In the genomic region with DNA sequence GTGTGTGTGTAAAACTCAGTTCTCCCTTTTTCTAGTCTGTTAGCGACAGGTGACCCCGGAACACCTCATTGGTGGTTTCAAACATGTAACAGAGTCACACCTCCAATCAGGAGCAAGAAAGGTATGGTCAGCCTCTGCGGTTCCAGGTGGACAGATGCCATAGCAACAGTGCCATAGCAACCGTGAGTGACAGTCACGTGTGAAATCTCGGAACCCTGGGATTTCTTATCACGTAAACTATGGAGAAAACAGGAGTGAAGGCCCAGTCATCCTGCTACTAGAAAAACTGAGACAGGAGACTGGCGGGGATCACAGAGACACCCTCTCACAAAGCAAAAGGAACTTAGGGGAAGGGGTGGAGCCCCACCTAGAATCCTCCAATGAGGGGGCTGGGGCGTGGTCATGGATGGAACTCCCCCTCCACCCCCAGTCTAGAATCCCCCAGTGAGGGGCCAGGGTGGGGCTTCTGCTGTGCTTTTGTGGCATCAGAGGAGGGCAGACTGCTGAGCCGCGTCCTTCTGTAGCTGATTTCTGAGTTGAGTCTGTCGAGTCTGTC, we compare ENCODE assay signal across 9 mouse cellular contexts. TPM values are rescaled to one million over a fixed set of nuclear protein-coding genes. Genes with fewer than 3 reads are reported as not detected.
DNase-seq lines count a peak whose midpoint lies in the region; ATAC-seq and TF ChIP-seq lines count a peak whose summit lies in the region.
"Had no signal": no experiment of that assay in that cellular context is flagged by ENCODE, and none has a peak within 500 bp of the region (broad histone marks: within the 10 kb centered on the region; RNA-seq: fewer than 3 reads in every experiment).

No protein-coding gene starts in this region.

- H3K4me3 ChIP-seq in embryonic facial prominence, embryonic 12.5 days = peak overlapping the region; percentile 31
- H3K4me3 ChIP-seq in intestine, embryonic 16.5 days (ENCODE audit: low read length) = peak overlapping the region; percentile 21
- H3K4me3 ChIP-seq in liver, postnatal 0 days (ENCODE audit: low read depth, low read length) = no peak overlapping the region
- H3K4me3 ChIP-seq in neural tube, embryonic 15.5 days (replicated peaks) = peak overlapping the region; percentile 27

- peak; percentile 40 to 63 for DNase-seq in frontal cortex, postnatal 36 days (ENCODE audit: low spot score in 2 of 2)
- DNase-seq in frontal cortex, postnatal 25 days (ENCODE audit: low spot score in 2 of 2) = no peak
- peak; percentile 70 for DNase-seq in Muller cell, postnatal 12 days (ENCODE audit: inconsistent ontology term)
- DNase-seq in liver, postnatal 0 days = no peak
- no peak for DNase-seq in urinary bladder, postnatal 10 days (ENCODE audit: low spot score)

- H3K9ac ChIP-seq in embryonic facial prominence, embryonic 12.5 days = no peak overlapping the region
- peak overlapping the region; percentile 36; the same call in 1 of the 2 replicates for H3K9ac ChIP-seq in intestine, embryonic 16.5 days (ENCODE audit: low read depth, low read length)
- H3K9ac ChIP-seq in liver, postnatal 0 days (replicated peaks) = no peak overlapping the region
- H3K9ac ChIP-seq in neural tube, embryonic 15.5 days (replicated peaks) = peak overlapping the region; percentile 23; the same call in 1 of the 2 replicates

- peak; percentile 66; the same call in 1 of the 2 replicates for ATAC-seq in embryonic facial prominence, embryonic 12.5 days (ENCODE audit: insufficient number of reproducible peaks, insufficient read depth, low FRiP score, low TSS enrichment)
- peak; percentile 55 for ATAC-seq in intestine, embryonic 16.5 days
- ATAC-seq in liver, postnatal 0 days = peak; percentile 42; the same call in 1 of the 2 replicates
- peak; percentile 88 for ATAC-seq in neural tube, embryonic 15.5 days (ENCODE audit: low FRiP score)
- ATAC-seq: Patski had no signal

- peak overlapping the region; percentile 37 for H3K4me2 ChIP-seq in embryonic facial prominence, embryonic 12.5 days (replicated peaks)
- peak overlapping the region; percentile 36; the same call in 1 of the 2 replicates for H3K4me2 ChIP-seq in intestine, embryonic 16.5 days (ENCODE audit: low read depth, low read length)
- H3K4me2 ChIP-seq in liver, postnatal 0 days (ENCODE audit: low read depth, low read length) = 0 out of 2 replicates have a peak overlapping the region, but pooled peaks have one; percentile 4
- H3K4me2 ChIP-seq in neural tube, embryonic 15.5 days = peak overlapping the region; percentile 48

- H3K27me3 ChIP-seq in embryonic facial prominence, embryonic 12.5 days = 0 out of 2 replicates have a peak, but pooled peaks cover 6% of the 10 kb centered on the region
- no peaks in the 10 kb centered on the region for H3K27me3 ChIP-seq in intestine, embryonic 16.5 days (replicated peaks; ENCODE audit: control insufficient read depth, insufficient read depth, low read length)
- peaks cover 7% of the 10 kb centered on the region; the same call in 1 of the 2 replicates for H3K27me3 ChIP-seq in liver, postnatal 0 days (ENCODE audit: insufficient read depth, low read length)
- H3K27me3 ChIP-seq in neural tube, embryonic 15.5 days (replicated peaks) = no peaks in the 10 kb centered on the region
- H3K27me3 ChIP-seq: Patski had no signal

- H3K9me3 ChIP-seq in embryonic facial prominence, embryonic 12.5 days = no peaks in the 10 kb centered on the region
- no peaks in the 10 kb centered on the region for H3K9me3 ChIP-seq in intestine, embryonic 16.5 days (ENCODE audit: control insufficient read depth, low read length)
- H3K9me3 ChIP-seq in liver, postnatal 0 days (ENCODE audit: low read length) = no peaks in the 10 kb centered on the region
- no peaks in the 10 kb centered on the region for H3K9me3 ChIP-seq in neural tube, embryonic 15.5 days (replicated peaks)

- no peak for TF ChIP-seq EP300 in liver, postnatal 0 days (IDR thresholded peaks at IDR 0.05; ENCODE audit: low read depth)

- peaks cover 7% of the 10 kb centered on the region; the same call in 1 of the 2 replicates for H3K4me1 ChIP-seq in embryonic facial prominence, embryonic 12.5 days
- peaks cover 4% of the 10 kb centered on the region; the same call in 1 of the 2 replicates for H3K4me1 ChIP-seq in intestine, embryonic 16.5 days (ENCODE audit: control insufficient read depth, insufficient read depth, low read length)
- no peaks in the 10 kb centered on the region; the same call in 1 of the 2 replicates for H3K4me1 ChIP-seq in liver, postnatal 0 days (ENCODE audit: insufficient read depth)
- peaks cover 9% of the 10 kb centered on the region for H3K4me1 ChIP-seq in neural tube, embryonic 15.5 days

- H3K27ac ChIP-seq in embryonic facial prominence, embryonic 12.5 days = peak overlapping the region; percentile 36; the same call in 1 of the 2 replicates
- H3K27ac ChIP-seq in intestine, embryonic 16.5 days (ENCODE audit: low read length) = no peak overlapping the region
- no peak overlapping the region for H3K27ac ChIP-seq in liver, postnatal 0 days (ENCODE audit: low read depth)
- peak overlapping the region; percentile 54 for H3K27ac ChIP-seq in neural tube, embryonic 15.5 days (replicated peaks)

- no peak for TF ChIP-seq CTCF in liver, postnatal 0 days (IDR thresholded peaks at IDR 0.05; ENCODE audit: low read depth)

- WGBS in embryonic facial prominence, embryonic 12.5 days = 3% methylated on average over 12 of the region's 12 CpGs
- 7% methylated on average over 12 of the region's 12 CpGs for WGBS in intestine, embryonic 16.5 days
- WGBS in liver, postnatal 0 days (ENCODE audit: insufficient replicate concordance) = 7% methylated on average over 12 of the region's 12 CpGs
- 4% methylated on average over 12 of the region's 12 CpGs for WGBS in neural tube, embryonic 15.5 days

- no peaks in the 10 kb centered on the region for H3K36me3 ChIP-seq in embryonic facial prominence, embryonic 12.5 days
- H3K36me3 ChIP-seq in intestine, embryonic 16.5 days (ENCODE audit: control insufficient read depth, insufficient read depth, low read length) = no peaks in the 10 kb centered on the region
- no peaks in the 10 kb centered on the region for H3K36me3 ChIP-seq in liver, postnatal 0 days (replicated peaks; ENCODE audit: insufficient read depth, low read length)
- H3K36me3 ChIP-seq in neural tube, embryonic 15.5 days = no peaks in the 10 kb centered on the region

RNA-seq across cellular contexts. Expression of a gene that starts 15.2 kb away (rescaled TPM):
- 0.87 and 1.2 TPM in 2 replicates for polyA plus RNA-seq in embryonic facial prominence, embryonic 12.5 days (2016; fragmentation: Nextera tagmentation; extraction: Ambion mirVana)
- 0.39 and 0.64 TPM in 2 replicates for polyA plus RNA-seq in intestine, embryonic 16.5 days (2015; fragmentation: Nextera tagmentation; extraction: Ambion mirVana)
- polyA plus RNA-seq in liver, postnatal 0 days (2015; fragmentation: Nextera tagmentation; extraction: Ambion mirVana) = 0.08 and 0.20 TPM in 2 replicates
- polyA plus RNA-seq in neural tube, embryonic 15.5 days (2015; fragmentation: Nextera tagmentation; extraction: Ambion mirVana) = 3.9 and 6.1 TPM in 2 replicates

RNA-seq across cellular contexts. Expression of a gene that starts 16.0 kb away (rescaled TPM):
- polyA plus RNA-seq in embryonic facial prominence, embryonic 12.5 days (2016; fragmentation: Nextera tagmentation; extraction: Ambion mirVana) = 13.1 and 14.9 TPM in 2 replicates
- polyA plus RNA-seq in intestine, embryonic 16.5 days (2015; fragmentation: Nextera tagmentation; extraction: Ambion mirVana) = 1.9 and 2.7 TPM in 2 replicates
- polyA plus RNA-seq in liver, postnatal 0 days (2015; fragmentation: Nextera tagmentation; extraction: Ambion mirVana) = 0.72 and 0.99 TPM in 2 replicates
- 9.1 and 14.0 TPM in 2 replicates for polyA plus RNA-seq in neural tube, embryonic 15.5 days (2015; fragmentation: Nextera tagmentation; extraction: Ambion mirVana)

RNA-seq across cellular contexts. Expression of a gene that starts 23.3 kb away (rescaled TPM):
- 1.0 and 2.2 TPM in 2 replicates for polyA plus RNA-seq in embryonic facial prominence, embryonic 12.5 days (2016; fragmentation: Nextera tagmentation; extraction: Ambion mirVana)
- polyA plus RNA-seq in intestine, embryonic 16.5 days (2015; fragmentation: Nextera tagmentation; extraction: Ambion mirVana) = 28.2 and 37.2 TPM in 2 replicates
- 1.5 and 1.8 TPM in 2 replicates for polyA plus RNA-seq in liver, postnatal 0 days (2015; fragmentation: Nextera tagmentation; extraction: Ambion mirVana)
- 1.6 and 3.6 TPM in 2 replicates for polyA plus RNA-seq in neural tube, embryonic 15.5 days (2015; fragmentation: Nextera tagmentation; extraction: Ambion mirVana)

RNA-seq across cellular contexts. Expression of a gene that starts 27.9 kb away (rescaled TPM):
- polyA plus RNA-seq in embryonic facial prominence, embryonic 12.5 days (2016; fragmentation: Nextera tagmentation; extraction: Ambion mirVana) = 332 and 349 TPM in 2 replicates
- 133 and 144 TPM in 2 replicates for polyA plus RNA-seq in intestine, embryonic 16.5 days (2015; fragmentation: Nextera tagmentation; extraction: Ambion mirVana)
- polyA plus RNA-seq in liver, postnatal 0 days (2015; fragmentation: Nextera tagmentation; extraction: Ambion mirVana) = 33.4 and 33.5 TPM in 2 replicates
- polyA plus RNA-seq in neural tube, embryonic 15.5 days (2015; fragmentation: Nextera tagmentation; extraction: Ambion mirVana) = 195 and 209 TPM in 2 replicates

RNA-seq across cellular contexts. Expression of a gene that starts 35.1 kb away (rescaled TPM):
- polyA plus RNA-seq in embryonic facial prominence, embryonic 12.5 days (2016; fragmentation: Nextera tagmentation; extraction: Ambion mirVana) = 403 and 464 TPM in 2 replicates
- 1,179 and 1,252 TPM in 2 replicates for polyA plus RNA-seq in intestine, embryonic 16.5 days (2015; fragmentation: Nextera tagmentation; extraction: Ambion mirVana)
- polyA plus RNA-seq in liver, postnatal 0 days (2015; fragmentation: Nextera tagmentation; extraction: Ambion mirVana) = 753 and 771 TPM in 2 replicates
- 731 and 790 TPM in 2 replicates for polyA plus RNA-seq in neural tube, embryonic 15.5 days (2015; fragmentation: Nextera tagmentation; extraction: Ambion mirVana)

Comparison
In these comparisons a context has a peak if more than half of its experiments do, and no peak if none do; other contexts are left out.
1. DNase-seq: peak in frontal cortex, postnatal 36 days (2 of 2) and Muller cell, postnatal 12 days (single experiment); none in frontal cortex, postnatal 25 days (0 of 2), liver, postnatal 0 days (single experiment) and urinary bladder, postnatal 10 days (single experiment).
2. H3K27ac ChIP-seq: peak in embryonic facial prominence, embryonic 12.5 days (single experiment) and neural tube, embryonic 15.5 days (single experiment); none in intestine, embryonic 16.5 days (single experiment) and liver, postnatal 0 days (single experiment).
3. H3K9ac ChIP-seq: peak in intestine, embryonic 16.5 days (single experiment) and neural tube, embryonic 15.5 days (single experiment); none in embryonic facial prominence, embryonic 12.5 days (single experiment) and liver, postnatal 0 days (single experiment).
4. Peak in every context shown above with its lines, with median percentiles within 50 percentile points of each other: ATAC-seq and H3K4me2 ChIP-seq.